Mouse (Mus musculus) liver, adult 2 months (tissue): ENCODE results near the gene Arhgap27.

Experiments
- CTCF ChIP-seq: fragments of 200-500 bp; IDR thresholded peaks from 2 replicates; pipeline ENCODE4 v1.5.1; 2011; ENCODE audit warnings: low read depth, low read length, control low read depth
- POLR2A ChIP-seq: fragments of 200-500 bp; IDR thresholded peaks from 2 replicates; pipeline ENCODE4 v1.6.1; 2011; ENCODE audit warnings: low read length, control low read depth; ENCODE audit not compliant: insufficient read depth; ENCODE audit errors: extremely low read depth

GRCm38 (mm10) chr11:103334925-103335324 is 28.6 kb downstream of the Arhgap27 start:
- TF ChIP-seq POLR2A (no peak), CTCF (no peak)
